Mouse (Mus musculus) G1E (cell line): Measurements from ENCODE around the gene Crtc1.

Source experiments
- CTCF ChIP-seq: IDR thresholded peaks from 2 replicates; pipeline ENCODE4 v1.5.1; 2012; ENCODE audit warnings: low read depth, low read length, inconsistent platforms, mixed read lengths
- GATA1 ChIP-seq: IDR thresholded peaks from 2 replicates; pipeline ENCODE4 v1.6.1; 2012; ENCODE audit warnings: borderline replicate concordance, low read length, inconsistent platforms, mixed read lengths
- POLR2AphosphoS5 ChIP-seq: IDR thresholded peaks from 2 replicates; pipeline ENCODE4 v1.6.1; 2012; ENCODE audit warnings: low read depth, low read length, inconsistent platforms; ENCODE audit not compliant: insufficient replicate concordance
- TAL1 ChIP-seq: conservative IDR thresholded peaks from 2 replicates; pipeline ENCODE4 v1.6.1; 2012; ENCODE audit warnings: low read depth, low read length, inconsistent platforms, mixed read lengths

DNA sequence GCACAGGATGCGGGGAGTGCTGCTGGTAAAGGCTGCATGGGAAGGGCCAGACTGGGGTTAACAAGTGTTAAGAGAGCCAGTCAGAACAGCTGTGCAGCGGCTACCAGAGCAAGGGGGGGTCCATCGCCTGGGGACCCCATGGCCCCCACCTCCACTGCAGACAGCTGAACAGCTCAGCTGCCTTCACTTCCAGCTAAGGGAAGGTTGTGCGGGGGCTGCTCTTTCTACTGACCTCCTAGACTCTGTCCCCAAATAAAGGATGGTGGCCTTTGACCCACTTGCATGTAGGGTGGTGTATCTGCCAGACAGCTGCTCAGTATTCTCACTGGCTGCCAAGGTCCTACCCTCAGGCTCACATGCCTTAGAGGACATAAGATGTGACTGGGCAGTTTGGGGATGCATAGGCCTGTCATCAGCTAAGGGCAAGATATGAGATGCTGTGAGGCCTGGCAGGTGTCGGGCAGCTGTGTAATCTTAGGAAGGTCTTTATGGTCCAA is 27.9 kb upstream of the Crtc1 start:
- TF ChIP-seq CTCF = no peak
- TF ChIP-seq TAL1 = no peak
- TF ChIP-seq GATA1 = no peak
- no peak for TF ChIP-seq POLR2AphosphoS5
